Mouse (Mus musculus): ENCODE measurements around the gene Nostrin.

DNA sequence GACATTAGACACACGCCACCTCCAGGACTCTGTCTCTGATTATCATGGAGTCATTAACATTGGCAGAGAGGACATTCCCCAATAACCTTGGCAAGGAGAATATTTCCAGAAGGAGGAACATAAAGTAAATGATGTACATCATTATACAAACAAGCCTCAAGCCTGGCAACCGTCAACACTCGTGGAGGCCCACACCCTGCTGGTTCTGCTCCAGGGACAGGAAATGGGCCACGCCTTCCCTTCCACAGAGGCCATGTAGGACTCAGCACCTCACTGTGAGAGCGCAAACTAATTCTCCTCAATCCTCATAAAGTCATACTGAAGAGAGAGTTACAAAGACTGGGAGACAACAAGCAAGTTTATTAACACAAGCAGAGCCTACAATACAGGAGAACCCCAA is 58.0 kb downstream of the Nostrin start:
- TF ChIP-seq CTCF (IDR thresholded peaks at IDR 0.05; ENCODE audit: low read depth) (no peak), EP300 (optimal IDR thresholded peaks at IDR 0.05) (no peak)
